Comparison of ENCODE assay signal across 29 mouse cellular contexts in the genomic region with DNA sequence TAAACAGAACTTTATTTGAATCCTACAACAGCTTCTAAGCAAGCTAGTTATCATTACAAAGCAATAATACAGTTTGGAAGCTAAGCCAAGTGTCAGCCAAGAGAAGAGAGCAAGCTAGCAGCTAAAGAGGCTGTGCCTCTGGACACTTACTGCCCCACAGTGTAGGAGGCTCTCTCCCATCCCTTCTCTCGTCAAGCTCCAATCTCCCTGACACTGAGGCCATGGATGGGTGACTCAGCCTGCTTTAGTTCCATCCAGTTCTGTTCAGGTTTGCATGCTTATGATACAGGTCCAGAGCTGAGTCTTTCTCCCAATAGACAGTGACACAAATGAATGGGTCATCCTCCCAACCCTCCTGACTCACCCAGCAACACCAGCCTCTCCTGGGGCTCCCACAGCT. TPM values are rescaled to one million over a fixed set of nuclear protein-coding genes. Genes with fewer than 3 reads are reported as not detected.
"Had no signal": no experiment of that assay in that cellular context is flagged by ENCODE, and none has a peak within 500 bp of the region (broad histone marks: within the 10 kb centered on the region; RNA-seq: fewer than 3 reads in every experiment).

No protein-coding gene starts in this region.

- H3K9ac ChIP-seq: intestine, embryonic 15.5 days; limb, embryonic 12.5 days; limb, embryonic 15.5 days; liver, embryonic 14.5 days; liver, postnatal 0 days; lung, embryonic 14.5 days; midbrain, embryonic 12.5 days; midbrain, embryonic 15.5 days; neural tube, embryonic 12.5 days; neural tube, embryonic 15.5 days; stomach, embryonic 15.5 days had no signal

- H3K9me3 ChIP-seq: intestine, embryonic 15.5 days; limb, embryonic 12.5 days; limb, embryonic 15.5 days; midbrain, embryonic 12.5 days; midbrain, embryonic 15.5 days; neural tube, embryonic 12.5 days; neural tube, embryonic 15.5 days; stomach, embryonic 15.5 days had no signal

- H3K36me3 ChIP-seq: intestine, embryonic 15.5 days; limb, embryonic 12.5 days; limb, embryonic 15.5 days; midbrain, embryonic 12.5 days; midbrain, embryonic 15.5 days; neural tube, embryonic 12.5 days; neural tube, embryonic 15.5 days; stomach, embryonic 15.5 days had no signal

- H3K27me3 ChIP-seq: intestine, embryonic 15.5 days; midbrain, embryonic 15.5 days; neural tube, embryonic 12.5 days; neural tube, embryonic 15.5 days; stomach, embryonic 15.5 days had no signal

- ATAC-seq: intestine, embryonic 15.5 days; liver, postnatal 0 days; lung, postnatal 0 days; midbrain, embryonic 15.5 days had no signal

- H3K27ac ChIP-seq: intestine, embryonic 15.5 days; layer of hippocampus, adult 2 months; limb, embryonic 12.5 days; limb, embryonic 15.5 days; liver, embryonic 14.5 days; macrophage; midbrain, embryonic 12.5 days; midbrain, embryonic 15.5 days; neural tube, embryonic 12.5 days; neural tube, embryonic 15.5 days; stomach, embryonic 15.5 days had no signal

- DNase-seq: kidney, adult 18-20 months; kidney, postnatal 10 days; layer of hippocampus, adult 9-11 months; left cerebral cortex, postnatal 4 days; liver, postnatal 0 days; lung, embryonic 14.5 days; retina, postnatal 1 day; right cerebral cortex, postnatal 25 days; spleen, adult 18-20 months; thymus, postnatal 25 days had no signal

- H3K4me3 ChIP-seq: intestine, embryonic 15.5 days; layer of hippocampus, adult 2 months; limb, embryonic 12.5 days; limb, embryonic 15.5 days; midbrain, embryonic 12.5 days; midbrain, embryonic 15.5 days; neural tube, embryonic 12.5 days; neural tube, embryonic 15.5 days; stomach, embryonic 15.5 days had no signal

- H3K4me1 ChIP-seq: intestine, embryonic 15.5 days; limb, embryonic 12.5 days; limb, embryonic 15.5 days; midbrain, embryonic 12.5 days; midbrain, embryonic 15.5 days; neural tube, embryonic 12.5 days; neural tube, embryonic 15.5 days; stomach, embryonic 15.5 days had no signal

- H3K4me2 ChIP-seq: intestine, embryonic 15.5 days; limb, embryonic 12.5 days; limb, embryonic 15.5 days; liver, embryonic 11.5 days; lung, embryonic 14.5 days; midbrain, embryonic 12.5 days; midbrain, embryonic 15.5 days; neural tube, embryonic 12.5 days; neural tube, embryonic 15.5 days; stomach, embryonic 15.5 days had no signal

RNA-seq across cellular contexts. Expression of gene Cckbr, which starts 6.5 kb away (rescaled TPM):
- total RNA-seq: megakaryocyte, adult 5-6 weeks had no signal
- polyA plus RNA-seq: large intestine, adult 2 months; limb, embryonic 12.5 days; limb, embryonic 15.5 days; liver, embryonic 14.5 days; liver, postnatal 0 days; macrophage had no signal

RNA-seq across cellular contexts. Expression of gene Cnga4, which starts 27.7 kb away (rescaled TPM):
- polyA plus RNA-seq: intestine, embryonic 15.5 days; limb, embryonic 12.5 days; liver, embryonic 11.5 days; liver, postnatal 0 days; lung, postnatal 0 days; macrophage; stomach, embryonic 15.5 days had no signal

RNA-seq across cellular contexts. Expression of gene Cavin3, which starts 50.0 kb away (rescaled TPM):
- total RNA-seq: megakaryocyte, adult 5-6 weeks had no signal
- polyA plus RNA-seq: macrophage had no signal

RNA-seq across cellular contexts. Expression of gene Gm5901, which starts 57.2 kb away (rescaled TPM):
- total RNA-seq: layer of hippocampus, adult 2 months; layer of hippocampus, postnatal 25 days; left cerebral cortex, adult 8-10 months; left cerebral cortex, postnatal 14 days; left cerebral cortex, postnatal 4 days had no signal
- polyA plus RNA-seq: intestine, embryonic 15.5 days; large intestine, adult 2 months; limb, embryonic 12.5 days; limb, embryonic 15.5 days; liver, embryonic 11.5 days; liver, embryonic 14.5 days; liver, postnatal 0 days; lung, embryonic 14.5 days; lung, postnatal 0 days; macrophage; midbrain, embryonic 12.5 days; midbrain, embryonic 15.5 days; neural tube, embryonic 12.5 days; neural tube, embryonic 15.5 days; stomach, embryonic 15.5 days; thymus, postnatal 0 days had no signal
